8 mouse cellular contexts compared by ENCODE assay signal in genomic region chr9:45936883-45937282, GRCm38 (mm10). TPM values are rescaled to one million over a fixed set of nuclear protein-coding genes. Genes with fewer than 3 reads are reported as not detected.
DNase-seq lines count a peak whose midpoint lies in the region; ATAC-seq and TF ChIP-seq lines count a peak whose summit lies in the region.

No protein-coding gene starts in this region.

- no peaks in the 10 kb centered on the region for H3K4me1 ChIP-seq in ES-Bruce4 (ENCODE audit: control insufficient read depth, insufficient read depth, low read length)
- H3K4me1 ChIP-seq in heart, embryonic 13.5 days, result peaks cover 46% of the 10 kb centered on the region
- H3K4me1 ChIP-seq in kidney, embryonic 15.5 days, result peaks cover 23% of the 10 kb centered on the region
- H3K4me1 ChIP-seq in liver, postnatal 0 days (ENCODE audit: insufficient read depth), result peaks cover 7% of the 10 kb centered on the region; the same call in 1 of the 2 replicates

- WGBS in heart, embryonic 13.5 days, result 13% methylated on average over 3 of the region's 3 CpGs
- 23% methylated on average over 3 of the region's 3 CpGs for WGBS in kidney, embryonic 15.5 days
- WGBS in liver, postnatal 0 days (ENCODE audit: insufficient replicate concordance), result 17% methylated on average over 3 of the region's 3 CpGs

- H3K27me3 ChIP-seq in ES-Bruce4 (ENCODE audit: control insufficient read depth, insufficient read depth, low read length, poor library complexity, severe bottlenecking), result no peaks in the 10 kb centered on the region
- no peaks in the 10 kb centered on the region for H3K27me3 ChIP-seq in heart, embryonic 13.5 days (replicated peaks)
- H3K27me3 ChIP-seq in kidney, embryonic 15.5 days, result peaks cover 4% of the 10 kb centered on the region
- no peaks in the 10 kb centered on the region for H3K27me3 ChIP-seq in liver, postnatal 0 days (ENCODE audit: insufficient read depth, low read length)

- no peaks in the 10 kb centered on the region for H3K9me3 ChIP-seq in ES-Bruce4 (replicated peaks; ENCODE audit: control insufficient read depth, insufficient read depth, low read length, poor library complexity, severe bottlenecking)
- H3K9me3 ChIP-seq in heart, embryonic 13.5 days, result no peaks in the 10 kb centered on the region
- H3K9me3 ChIP-seq in kidney, embryonic 15.5 days (replicated peaks), result no peaks in the 10 kb centered on the region
- H3K9me3 ChIP-seq in liver, postnatal 0 days (ENCODE audit: low read length), result no peaks in the 10 kb centered on the region

- TF ChIP-seq POLR2A in ES-Bruce4 (IDR thresholded peaks at IDR 0.05; ENCODE audit: insufficient read depth, low read length), result no peak

- H3K4me3 ChIP-seq in ES-Bruce4 (ENCODE audit: low read depth, low read length), result no peak overlapping the region
- H3K4me3 ChIP-seq in heart, embryonic 13.5 days, result no peak overlapping the region
- no peak overlapping the region for H3K4me3 ChIP-seq in kidney, embryonic 15.5 days (replicated peaks)
- no peak overlapping the region for H3K4me3 ChIP-seq in liver, postnatal 0 days (ENCODE audit: low read depth, low read length)

- no peak for TF ChIP-seq EP300 in ES-Bruce4 (IDR thresholded peaks at IDR 0.05; ENCODE audit: insufficient read depth, low read depth, low read length)
- TF ChIP-seq EP300 in liver, postnatal 0 days (IDR thresholded peaks at IDR 0.05; ENCODE audit: low read depth), result no peak

- H3K27ac ChIP-seq in ES-Bruce4 (ENCODE audit: insufficient read depth, low read length), result no peak overlapping the region
- H3K27ac ChIP-seq in heart, embryonic 13.5 days (replicated peaks), result peak overlapping the region; percentile 60
- H3K27ac ChIP-seq in kidney, embryonic 15.5 days, result no peak overlapping the region
- H3K27ac ChIP-seq in liver, postnatal 0 days (ENCODE audit: low read depth), result no peak overlapping the region

- TF ChIP-seq CTCF in ES-Bruce4 (IDR thresholded peaks at IDR 0.05; ENCODE audit: low read depth, low read length), result peak; percentile 58
- TF ChIP-seq CTCF in liver, postnatal 0 days (IDR thresholded peaks at IDR 0.05; ENCODE audit: low read depth), result peak; percentile 88

- H3K36me3 ChIP-seq in ES-Bruce4 (ENCODE audit: control insufficient read depth, insufficient read depth, low read length, poor library complexity, severe bottlenecking), result no peaks in the 10 kb centered on the region
- H3K36me3 ChIP-seq in heart, embryonic 13.5 days, result peaks cover 36% of the 10 kb centered on the region
- peaks cover 32% of the 10 kb centered on the region for H3K36me3 ChIP-seq in kidney, embryonic 15.5 days
- peaks cover 20% of the 10 kb centered on the region for H3K36me3 ChIP-seq in liver, postnatal 0 days (replicated peaks; ENCODE audit: insufficient read depth, low read length)

- DNase-seq in adipocyte (ENCODE audit: low spot score), result peak; percentile 91
- DNase-seq in embryo, embryonic 11.5 days (ENCODE audit: low read depth, low spot score), result peak; percentile 45
- peak; percentile 71 for DNase-seq in liver, postnatal 0 days
- DNase-seq in ovary, postnatal 36 days (ENCODE audit: low spot score), result peak; percentile 66

- H3K4me2 ChIP-seq in heart, embryonic 13.5 days, result peak overlapping the region; percentile 73; the same call in 1 of the 2 replicates
- H3K4me2 ChIP-seq in kidney, embryonic 15.5 days, result no peak overlapping the region
- H3K4me2 ChIP-seq in liver, postnatal 0 days (ENCODE audit: low read depth, low read length), result no peak overlapping the region

- ATAC-seq in heart, embryonic 13.5 days (ENCODE audit: extremely low read depth, insufficient number of reproducible peaks, low FRiP score, low TSS enrichment), result no peak
- ATAC-seq in kidney, embryonic 15.5 days (replicated peaks; ENCODE audit: low FRiP score), result peak; percentile 64; the same call in 1 of the 2 replicates
- ATAC-seq in liver, postnatal 0 days, result peak; percentile 70
- no peak for ATAC-seq in erythroid progenitor cell, adult 5-6 weeks (replicated peaks; ENCODE audit: low FRiP score, poor library complexity, severe bottlenecking)

- no peak overlapping the region for H3K9ac ChIP-seq in ES-Bruce4 (ENCODE audit: low read depth, poor library complexity, severe bottlenecking)
- no peak overlapping the region for H3K9ac ChIP-seq in heart, embryonic 13.5 days
- no peak overlapping the region for H3K9ac ChIP-seq in kidney, embryonic 15.5 days
- no peak overlapping the region for H3K9ac ChIP-seq in liver, postnatal 0 days (replicated peaks)

RNA-seq across cellular contexts. Expression of gene Tagln, which starts 1.0 kb away (rescaled TPM):
- 222 and 250 TPM in 2 replicates for polyA plus RNA-seq in ES-Bruce4 (2011; ENCODE audit: insufficient read depth, insufficient read length, low read depth, missing spikeins)
- polyA plus RNA-seq in heart, embryonic 13.5 days (2015; fragmentation: Nextera tagmentation; extraction: Ambion mirVana), result 151 and 203 TPM in 2 replicates
- 56.4 and 108 TPM in 2 replicates for polyA plus RNA-seq in kidney, embryonic 15.5 days (2015; fragmentation: Nextera tagmentation; extraction: Ambion mirVana)
- polyA plus RNA-seq in liver, postnatal 0 days (2015; fragmentation: Nextera tagmentation; extraction: Ambion mirVana), result 3.6 and 5.2 TPM in 2 replicates
- not detected in 2 replicates for total RNA-seq in erythroid progenitor cell, adult 5-6 weeks (2015; ENCODE audit: low replicate concordance)
- not detected in 2 replicates for total RNA-seq in erythroid progenitor cell, adult 5-6 weeks (2017; ENCODE audit: low replicate concordance)

RNA-seq across cellular contexts. Expression of gene Sidt2, which starts 18.2 kb away (rescaled TPM):
- 89.9 and 93.6 TPM in 2 replicates for polyA plus RNA-seq in ES-Bruce4 (2011; ENCODE audit: insufficient read depth, insufficient read length, low read depth, missing spikeins)
- polyA plus RNA-seq in heart, embryonic 13.5 days (2015; fragmentation: Nextera tagmentation; extraction: Ambion mirVana), result 35.5 and 36.3 TPM in 2 replicates
- 37.3 and 39.3 TPM in 2 replicates for polyA plus RNA-seq in kidney, embryonic 15.5 days (2015; fragmentation: Nextera tagmentation; extraction: Ambion mirVana)
- 23.5 and 23.6 TPM in 2 replicates for polyA plus RNA-seq in liver, postnatal 0 days (2015; fragmentation: Nextera tagmentation; extraction: Ambion mirVana)
- 16.3 and 20.5 TPM in 2 replicates for total RNA-seq in erythroid progenitor cell, adult 5-6 weeks (2015; ENCODE audit: low replicate concordance)
- total RNA-seq in erythroid progenitor cell, adult 5-6 weeks (2017; ENCODE audit: low replicate concordance), result 17.2 and 22.2 TPM in 2 replicates

RNA-seq across cellular contexts. Expression of gene Rnf214, which starts 30.2 kb away (rescaled TPM):
- polyA plus RNA-seq in ES-Bruce4 (2011; ENCODE audit: insufficient read depth, insufficient read length, low read depth, missing spikeins), result 40.5 and 43.0 TPM in 2 replicates
- polyA plus RNA-seq in heart, embryonic 13.5 days (2015; fragmentation: Nextera tagmentation; extraction: Ambion mirVana), result 40.0 and 40.7 TPM in 2 replicates
- 57.4 and 62.3 TPM in 2 replicates for polyA plus RNA-seq in kidney, embryonic 15.5 days (2015; fragmentation: Nextera tagmentation; extraction: Ambion mirVana)
- polyA plus RNA-seq in liver, postnatal 0 days (2015; fragmentation: Nextera tagmentation; extraction: Ambion mirVana), result 13.0 and 15.9 TPM in 2 replicates
- total RNA-seq in erythroid progenitor cell, adult 5-6 weeks (2015; ENCODE audit: low replicate concordance), result 11.5 and 28.9 TPM in 2 replicates
- total RNA-seq in erythroid progenitor cell, adult 5-6 weeks (2017; ENCODE audit: low replicate concordance), result 71.4 and 81.8 TPM in 2 replicates

RNA-seq across cellular contexts. Expression of gene Pcsk7, which starts 30.6 kb away (rescaled TPM):
- polyA plus RNA-seq in ES-Bruce4 (2011; ENCODE audit: insufficient read depth, insufficient read length, low read depth, missing spikeins), result 9.2 and 9.8 TPM in 2 replicates
- polyA plus RNA-seq in heart, embryonic 13.5 days (2015; fragmentation: Nextera tagmentation; extraction: Ambion mirVana), result 16.4 TPM in 2 replicates
- polyA plus RNA-seq in kidney, embryonic 15.5 days (2015; fragmentation: Nextera tagmentation; extraction: Ambion mirVana), result 19.4 and 22.0 TPM in 2 replicates
- polyA plus RNA-seq in liver, postnatal 0 days (2015; fragmentation: Nextera tagmentation; extraction: Ambion mirVana), result 5.8 and 6.8 TPM in 2 replicates
- 7.6 and 13.4 TPM in 2 replicates for total RNA-seq in erythroid progenitor cell, adult 5-6 weeks (2015; ENCODE audit: low replicate concordance)
- 10.1 and 12.5 TPM in 2 replicates for total RNA-seq in erythroid progenitor cell, adult 5-6 weeks (2017; ENCODE audit: low replicate concordance)

Comparison
In these comparisons a context has a peak if more than half of its experiments do, and no peak if none do; other contexts are left out.
1. ATAC-seq: peak in kidney, embryonic 15.5 days (single experiment) and liver, postnatal 0 days (single experiment); none in heart, embryonic 13.5 days (single experiment) and erythroid progenitor cell, adult 5-6 weeks (single experiment).
2. Peak in every context shown above with its lines, with median percentiles within 50 percentile points of each other: DNase-seq.